Mouse (Mus musculus): ENCODE measurements around the gene Atp2a3. TPM values are rescaled to one million over a fixed set of nuclear protein-coding genes. Genes with fewer than 3 reads are reported as not detected.
A peak's percentile ranks its signal among the peaks of the same experiment; 100 is the strongest.

Atp2a3 gene
- total and polyA plus RNA-seq, 2 experiments from 2014 or later, result 3.1 to 3.8 TPM

DNA sequence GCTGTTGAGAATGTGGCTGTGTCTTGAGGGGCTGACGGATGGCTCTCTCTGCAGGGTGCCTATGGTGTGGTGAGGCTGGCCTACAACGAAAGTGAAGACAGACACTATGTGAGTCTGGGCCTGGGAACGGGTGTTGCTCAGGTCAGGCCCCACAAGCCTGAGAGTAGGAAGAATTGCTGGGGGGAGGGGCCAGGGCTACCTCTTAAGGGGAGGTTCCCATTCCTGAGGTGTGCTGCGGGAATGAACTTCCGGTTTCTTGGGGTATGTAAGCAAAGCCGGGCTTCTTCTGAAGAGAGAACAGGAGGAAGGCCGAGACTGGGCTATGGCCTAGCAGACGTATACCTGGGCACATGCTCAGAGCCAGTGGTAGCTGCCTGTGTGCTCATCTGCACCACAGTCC lies 66.0 kb downstream of the Atp2a3 start:
- Histone ChIP-seq H3K27ac (ENCODE audit: low read depth) (no peak overlapping the region), H3K36me3 (replicated peaks; ENCODE audit: control insufficient read depth, insufficient read depth, low read length) (no peaks in the 10 kb centered on the region), H3K9ac (replicated peaks; ENCODE audit: low read depth, low read length) (no peak overlapping the region), H3K4me2 (ENCODE audit: low read depth, low read length) (no peak overlapping the region), H3K4me1 (ENCODE audit: control insufficient read depth, insufficient read depth) (peaks cover 11% of the 10 kb centered on the region; the same call in 1 of the 2 replicates), H3K4me3 (ENCODE audit: low read depth, low read length) (no peak overlapping the region), H3K9me3 (replicated peaks; ENCODE audit: control insufficient read depth, low read length) (no peaks in the 10 kb centered on the region), H3K27me3 (ENCODE audit: control insufficient read depth, insufficient read depth, low read length) (0 out of 2 replicates have a peak, but pooled peaks cover under 1% of the 10 kb centered on the region)
- ATAC-seq (ENCODE audit: insufficient read depth, low read depth) (no peak), DNase-seq (ENCODE audit: low spot score) (no peak)
- TF ChIP-seq EP300 (IDR thresholded peaks at IDR 0.05; ENCODE audit: low read depth) (no peak), CTCF (IDR thresholded peaks at IDR 0.05; ENCODE audit: low read depth) (no peak)
- 56% methylated on average over 8 of the region's 8 CpGs for WGBS

DNA sequence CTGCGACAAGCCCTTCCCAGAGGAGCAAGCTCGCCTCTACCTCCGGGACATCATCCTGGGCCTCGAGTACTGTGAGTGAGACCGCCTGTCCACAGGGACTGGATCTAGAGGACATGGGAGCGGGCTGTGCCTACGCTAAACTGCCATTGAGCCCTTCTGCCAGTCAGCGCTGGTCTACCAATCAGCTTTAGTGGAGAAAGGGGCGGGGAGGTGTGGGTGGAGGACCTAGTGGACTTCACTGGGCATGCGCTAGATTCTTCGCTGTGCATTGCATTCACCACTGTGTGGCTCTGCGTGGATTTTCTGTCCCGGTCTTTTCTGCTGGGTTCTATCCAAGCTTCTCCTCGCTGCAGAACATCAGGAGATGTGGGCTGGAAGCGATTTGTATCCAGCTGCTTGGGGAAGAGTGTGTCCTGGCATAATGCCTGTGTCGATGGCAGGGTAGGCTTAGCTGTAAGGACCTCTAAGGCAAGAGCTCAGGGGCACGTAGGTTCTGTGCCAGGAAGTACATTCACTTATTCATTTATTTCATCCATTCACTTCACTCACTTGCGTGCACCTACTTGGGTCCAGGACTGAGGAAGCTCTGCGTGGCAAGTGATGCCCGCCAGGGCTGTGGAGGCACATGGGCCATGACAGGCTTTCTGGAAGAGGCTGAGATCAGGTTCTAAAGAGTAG lies 70.0 kb downstream of the Atp2a3 start:
- peak overlapping the region; percentile 22 for H3K4me3 ChIP-seq (ENCODE audit: low read depth, low read length)
- H3K9me3 ChIP-seq (replicated peaks; ENCODE audit: control insufficient read depth, low read length), result no peaks in the 10 kb centered on the region
- peak overlapping the region; percentile 52 for H3K27ac ChIP-seq (ENCODE audit: low read depth)
- H3K4me2 ChIP-seq (ENCODE audit: low read depth, low read length), result peak overlapping the region; percentile 53
- ATAC-seq (ENCODE audit: insufficient read depth, low read depth) (peak; percentile 91), DNase-seq (ENCODE audit: low spot score) (peak; percentile 97)
- H3K9ac ChIP-seq (replicated peaks; ENCODE audit: low read depth, low read length), result no peak overlapping the region
- H3K4me1 ChIP-seq (ENCODE audit: control insufficient read depth, insufficient read depth), result 0 out of 2 replicates have a peak, but pooled peaks cover 5% of the 10 kb centered on the region
- no peaks in the 10 kb centered on the region for H3K36me3 ChIP-seq (replicated peaks; ENCODE audit: control insufficient read depth, insufficient read depth, low read length)
- H3K27me3 ChIP-seq (ENCODE audit: control insufficient read depth, insufficient read depth, low read length), result no peaks in the 10 kb centered on the region
- WGBS, result 20% methylated on average over 20 of the region's 20 CpGs
- TF ChIP-seq EP300 (IDR thresholded peaks at IDR 0.05; ENCODE audit: low read depth) (no peak), CTCF (IDR thresholded peaks at IDR 0.05; ENCODE audit: low read depth) (peak; percentile 11; the same call in 1 of the 2 replicates)

DNA sequence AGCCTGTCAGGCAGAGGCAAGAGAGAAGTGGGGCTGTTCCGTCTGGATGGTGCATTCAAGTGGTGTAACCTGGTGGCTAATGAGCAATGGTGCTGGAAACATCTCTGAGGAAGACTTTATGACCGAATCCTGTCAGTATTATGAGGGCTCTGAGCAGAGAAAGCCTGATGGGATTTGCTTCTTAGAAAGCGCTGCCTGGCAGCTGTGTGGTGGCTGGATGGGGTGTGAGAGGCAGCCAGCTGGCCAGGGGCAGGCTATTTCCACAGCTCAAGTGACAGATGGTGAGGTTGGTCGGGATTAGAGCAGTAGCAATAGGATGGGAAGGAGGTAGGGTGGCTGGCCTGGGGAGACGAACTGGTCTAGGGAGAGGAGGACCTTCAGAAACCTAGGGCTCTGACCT lies 70.6 kb downstream of the Atp2a3 start:
- Histone ChIP-seq H3K4me3 (ENCODE audit: low read depth, low read length) (no peak overlapping the region), H3K9me3 (replicated peaks; ENCODE audit: control insufficient read depth, low read length) (no peaks in the 10 kb centered on the region), H3K27ac (ENCODE audit: low read depth) (no peak overlapping the region), H3K4me1 (ENCODE audit: control insufficient read depth, insufficient read depth) (peaks cover 10% of the 10 kb centered on the region; the same call in 1 of the 2 replicates), H3K9ac (replicated peaks; ENCODE audit: low read depth, low read length) (no peak overlapping the region), H3K4me2 (ENCODE audit: low read depth, low read length) (peak overlapping the region; percentile 53), H3K27me3 (ENCODE audit: control insufficient read depth, insufficient read depth, low read length) (no peaks in the 10 kb centered on the region), H3K36me3 (replicated peaks; ENCODE audit: control insufficient read depth, insufficient read depth, low read length) (no peaks in the 10 kb centered on the region)
- TF ChIP-seq EP300 (IDR thresholded peaks at IDR 0.05; ENCODE audit: low read depth), result no peak
- no peak for TF ChIP-seq CTCF (IDR thresholded peaks at IDR 0.05; ENCODE audit: low read depth)
- ATAC-seq (ENCODE audit: insufficient read depth, low read depth) (no peak), DNase-seq (ENCODE audit: low spot score) (no peak)
- 79% methylated on average over 5 of the region's 5 CpGs for WGBS

DNA sequence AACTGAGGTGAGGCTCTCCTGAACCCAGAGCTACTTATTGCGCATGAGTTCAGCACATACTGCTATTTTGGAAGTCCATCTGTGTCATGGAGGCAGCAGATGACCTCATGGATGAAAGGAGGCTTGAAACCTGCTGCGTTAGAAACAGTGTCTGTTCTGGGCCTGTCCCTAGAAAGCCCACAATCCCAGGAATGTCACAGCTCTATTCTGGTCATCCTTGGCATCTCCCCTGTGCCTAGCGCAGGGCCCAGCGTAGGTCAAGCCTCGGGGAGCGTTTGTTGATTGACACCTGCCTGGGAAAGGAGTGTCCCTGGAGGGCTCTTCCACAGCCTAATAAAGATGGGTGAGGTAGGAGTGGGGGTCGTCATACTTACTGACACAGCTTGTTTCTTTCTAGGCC lies 75.1 kb downstream of the Atp2a3 start:
- ATAC-seq (ENCODE audit: insufficient read depth, low read depth), result no peak
- H3K4me3 ChIP-seq (ENCODE audit: low read depth, low read length), result no peak overlapping the region
- 50% methylated on average over 7 of the region's 7 CpGs for WGBS
- no peaks in the 10 kb centered on the region for H3K9me3 ChIP-seq (replicated peaks; ENCODE audit: control insufficient read depth, low read length)
- peaks cover 14% of the 10 kb centered on the region; the same call in 1 of the 2 replicates for H3K4me1 ChIP-seq (ENCODE audit: control insufficient read depth, insufficient read depth)
- DNase-seq (ENCODE audit: low spot score), result no peak
- H3K4me2 ChIP-seq (ENCODE audit: low read depth, low read length), result no peak overlapping the region
- no peak overlapping the region for H3K9ac ChIP-seq (replicated peaks; ENCODE audit: low read depth, low read length)
- TF ChIP-seq EP300 (IDR thresholded peaks at IDR 0.05; ENCODE audit: low read depth) (no peak), CTCF (IDR thresholded peaks at IDR 0.05; ENCODE audit: low read depth) (no peak)
- no peaks in the 10 kb centered on the region for H3K27me3 ChIP-seq (ENCODE audit: control insufficient read depth, insufficient read depth, low read length)
- no peak overlapping the region for H3K27ac ChIP-seq (ENCODE audit: low read depth)
- no peaks in the 10 kb centered on the region for H3K36me3 ChIP-seq (replicated peaks; ENCODE audit: control insufficient read depth, insufficient read depth, low read length)

DNA sequence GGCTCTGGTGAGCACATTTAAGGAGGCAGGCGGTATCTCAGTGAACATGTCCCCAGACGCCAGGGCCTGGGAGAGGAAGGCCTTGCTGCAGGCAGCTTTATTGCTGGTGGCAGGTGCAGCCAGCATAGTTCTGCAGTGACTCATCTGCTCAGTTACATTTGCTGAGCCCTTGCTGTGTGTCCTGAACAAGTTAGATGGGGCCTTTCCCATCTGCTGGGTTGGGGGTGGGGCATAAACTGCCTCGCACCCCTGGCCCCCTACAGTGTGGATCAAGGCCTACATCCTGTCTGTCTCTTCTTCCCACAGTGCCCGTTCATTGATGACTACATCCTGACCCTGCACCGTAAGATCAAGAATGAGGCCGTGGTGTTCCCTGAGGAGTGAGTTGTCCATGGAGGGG lies 75.9 kb downstream of the Atp2a3 start:
- no peak for TF ChIP-seq CTCF (IDR thresholded peaks at IDR 0.05; ENCODE audit: low read depth)
- no peak for TF ChIP-seq EP300 (IDR thresholded peaks at IDR 0.05; ENCODE audit: low read depth)
- WGBS, result 39% methylated on average over 6 of the region's 6 CpGs
- no peak for ATAC-seq (ENCODE audit: insufficient read depth, low read depth)
- Histone ChIP-seq H3K36me3 (replicated peaks; ENCODE audit: control insufficient read depth, insufficient read depth, low read length) (no peaks in the 10 kb centered on the region), H3K27me3 (ENCODE audit: control insufficient read depth, insufficient read depth, low read length) (no peaks in the 10 kb centered on the region), H3K27ac (ENCODE audit: low read depth) (no peak overlapping the region), H3K4me3 (ENCODE audit: low read depth, low read length) (no peak overlapping the region), H3K9me3 (replicated peaks; ENCODE audit: control insufficient read depth, low read length) (no peaks in the 10 kb centered on the region), H3K4me2 (ENCODE audit: low read depth, low read length) (no peak overlapping the region), H3K4me1 (ENCODE audit: control insufficient read depth, insufficient read depth) (peaks cover 14% of the 10 kb centered on the region; the same call in 1 of the 2 replicates), H3K9ac (replicated peaks; ENCODE audit: low read depth, low read length) (no peak overlapping the region)
- DNase-seq (ENCODE audit: low spot score), result no peak

DNA sequence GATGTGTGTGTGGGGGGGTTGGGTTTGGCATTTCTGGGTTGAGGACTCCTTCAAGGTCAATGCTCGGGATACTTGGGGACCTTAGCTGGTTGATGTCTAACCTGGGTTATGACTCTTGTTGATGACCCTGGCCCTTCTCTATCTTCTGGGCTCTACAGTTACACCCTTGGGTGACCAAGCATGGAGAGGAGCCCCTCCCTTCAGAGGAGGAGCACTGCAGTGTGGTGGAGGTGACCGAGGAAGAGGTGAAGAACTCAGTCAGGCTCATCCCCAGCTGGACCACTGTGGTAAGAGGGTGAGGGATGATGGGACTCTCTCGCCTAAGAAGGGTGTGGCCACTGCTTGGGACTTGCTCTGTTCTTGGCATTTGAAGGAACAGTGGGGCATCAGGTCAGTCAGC lies 76.7 kb downstream of the Atp2a3 start:
- Histone ChIP-seq H3K4me3 (ENCODE audit: low read depth, low read length) (no peak overlapping the region), H3K9ac (replicated peaks; ENCODE audit: low read depth, low read length) (no peak overlapping the region), H3K27me3 (ENCODE audit: control insufficient read depth, insufficient read depth, low read length) (no peaks in the 10 kb centered on the region), H3K27ac (ENCODE audit: low read depth) (no peak overlapping the region), H3K9me3 (replicated peaks; ENCODE audit: control insufficient read depth, low read length) (no peaks in the 10 kb centered on the region), H3K36me3 (replicated peaks; ENCODE audit: control insufficient read depth, insufficient read depth, low read length) (no peaks in the 10 kb centered on the region), H3K4me1 (ENCODE audit: control insufficient read depth, insufficient read depth) (peaks cover 14% of the 10 kb centered on the region; the same call in 1 of the 2 replicates), H3K4me2 (ENCODE audit: low read depth, low read length) (no peak overlapping the region)
- WGBS, result 93% methylated on average over 3 of the region's 3 CpGs
- no peak for TF ChIP-seq EP300 (IDR thresholded peaks at IDR 0.05; ENCODE audit: low read depth)
- TF ChIP-seq CTCF (IDR thresholded peaks at IDR 0.05; ENCODE audit: low read depth), result no peak
- ATAC-seq (ENCODE audit: insufficient read depth, low read depth) (no peak), DNase-seq (ENCODE audit: low spot score) (no peak)
